Mouse (Mus musculus) frontal cortex, postnatal 25 days (tissue): ENCODE results near the gene Lcorl.

Source experiments
- DNase-seq, 2 experiments: peaks; one replicate each; pipeline ENCODE4 v3.0.0; 2022; ENCODE audit warnings: low spot score in 2 of 2

Lcorl gene

DNA sequence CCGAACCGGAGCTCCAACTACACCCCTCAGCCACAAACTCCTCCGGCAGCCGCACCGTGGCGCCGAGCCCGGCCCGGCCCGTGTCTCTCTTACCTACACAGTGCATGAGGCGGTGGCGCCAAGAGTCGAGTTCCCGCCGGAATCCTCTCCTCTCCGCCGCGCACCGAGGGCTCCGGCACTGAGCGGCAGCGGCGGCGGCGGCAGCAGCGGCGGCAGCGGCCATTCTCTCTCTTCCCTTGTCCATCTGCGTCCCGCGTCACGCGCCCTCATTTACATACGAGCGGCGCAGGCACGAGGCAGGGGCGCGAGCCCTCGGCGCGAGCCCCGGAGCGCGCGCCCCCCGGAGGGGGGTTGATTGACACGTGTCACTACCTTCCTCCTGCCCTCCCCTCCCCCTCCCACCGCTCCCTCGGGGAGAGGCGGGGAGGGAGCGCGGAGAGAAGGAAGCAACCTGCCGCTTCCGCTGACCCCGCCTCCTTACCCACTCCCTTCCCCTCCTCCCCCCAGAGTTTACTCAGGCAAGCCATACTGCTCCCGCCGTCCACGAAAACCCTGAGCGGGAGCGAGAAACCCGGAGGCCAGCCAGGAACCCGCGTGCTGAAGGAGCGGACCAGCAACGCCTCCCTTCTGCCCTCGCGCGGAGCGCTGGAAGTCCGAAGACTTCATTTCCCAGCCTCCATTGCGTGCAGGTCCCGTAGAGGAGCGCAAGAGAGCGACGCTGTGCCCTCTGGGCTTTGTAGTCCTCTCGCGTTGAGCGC lies at the start of gene Lcorl:
Lcorl (minus strand) TSS at position 362 of the 758 bp plus-strand sequence.
- peak; percentile 85 to 89 for DNase-seq

DNA sequence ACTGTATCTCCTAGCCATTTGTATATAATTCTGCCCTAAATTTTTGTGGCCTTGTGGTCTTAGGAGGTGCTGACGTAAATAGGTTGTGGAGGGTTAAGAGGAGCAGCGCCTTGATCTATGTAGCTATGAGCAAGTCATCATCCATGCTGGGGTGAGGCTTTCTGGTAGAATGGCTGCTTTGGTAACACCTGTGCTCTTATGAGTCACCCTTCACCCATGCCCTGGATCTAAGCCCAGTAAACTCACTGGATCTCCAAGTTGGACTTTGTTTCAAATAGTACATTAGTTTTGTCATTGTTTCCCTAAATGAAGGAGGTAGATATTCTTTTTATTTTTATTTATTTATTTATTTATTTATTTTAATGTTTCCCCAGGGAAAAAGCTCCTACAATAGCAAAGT lies 47.3 kb upstream of the Lcorl start:
- no peak for DNase-seq

DNA sequence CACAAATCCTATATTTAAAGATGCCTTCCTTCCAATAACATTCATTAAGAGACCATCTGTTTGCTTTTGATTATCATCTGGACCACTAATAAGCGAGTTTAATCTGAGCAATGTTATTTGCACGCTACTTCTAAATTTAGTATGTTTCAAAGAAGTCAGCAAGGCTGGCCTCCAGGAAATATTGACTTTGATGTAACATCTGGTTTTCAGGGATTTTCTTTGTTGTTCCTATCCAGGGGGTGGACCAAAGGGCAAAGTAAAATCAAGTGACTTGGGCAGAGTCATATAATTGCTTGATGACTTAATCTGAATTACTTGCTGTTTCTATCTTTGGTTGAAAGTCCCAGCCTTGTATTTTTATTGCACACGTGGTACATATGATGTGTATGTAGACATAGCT lies 45.8 kb upstream of the Lcorl start:
- DNase-seq = no peak

DNA sequence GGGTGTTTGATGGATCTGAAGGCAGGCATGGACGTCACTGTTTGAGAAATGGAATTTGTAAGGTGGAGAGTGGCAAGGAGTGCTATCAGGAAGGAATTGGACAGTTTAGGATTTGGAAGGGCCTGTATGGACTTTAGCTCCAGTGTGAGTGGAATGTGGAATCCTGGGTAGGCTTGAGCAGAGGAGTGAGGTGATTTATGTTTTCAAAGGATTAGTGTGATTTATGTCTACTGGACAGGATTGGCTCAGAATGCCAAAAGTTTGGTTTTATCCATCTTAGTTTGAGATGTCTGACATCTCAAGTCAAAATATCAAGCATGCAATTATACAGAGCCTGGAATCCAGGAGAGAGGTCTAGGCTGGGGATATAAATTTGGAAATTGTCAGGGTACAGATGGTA lies 37.9 kb upstream of the Lcorl start:
- DNase-seq = no peak

DNA sequence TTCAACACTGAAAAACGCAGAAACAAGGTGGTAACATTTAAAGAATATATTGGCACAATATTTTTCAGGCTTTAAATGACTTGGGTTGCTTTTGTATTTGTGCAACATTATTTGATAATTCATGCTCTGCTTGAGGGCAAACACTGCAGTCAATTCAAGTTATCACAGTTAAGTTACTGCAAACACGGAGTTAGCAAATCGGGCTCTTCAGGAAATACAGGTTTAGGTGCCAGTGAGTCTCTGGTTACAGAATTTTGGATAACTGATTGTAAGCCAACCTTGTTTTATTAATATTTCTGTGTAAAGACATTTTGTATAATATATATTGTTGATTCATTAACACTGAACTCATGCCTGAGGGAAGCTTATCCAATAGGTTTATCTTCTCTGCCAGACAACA lies 36.3 kb upstream of the Lcorl start:
- no peak for DNase-seq

DNA sequence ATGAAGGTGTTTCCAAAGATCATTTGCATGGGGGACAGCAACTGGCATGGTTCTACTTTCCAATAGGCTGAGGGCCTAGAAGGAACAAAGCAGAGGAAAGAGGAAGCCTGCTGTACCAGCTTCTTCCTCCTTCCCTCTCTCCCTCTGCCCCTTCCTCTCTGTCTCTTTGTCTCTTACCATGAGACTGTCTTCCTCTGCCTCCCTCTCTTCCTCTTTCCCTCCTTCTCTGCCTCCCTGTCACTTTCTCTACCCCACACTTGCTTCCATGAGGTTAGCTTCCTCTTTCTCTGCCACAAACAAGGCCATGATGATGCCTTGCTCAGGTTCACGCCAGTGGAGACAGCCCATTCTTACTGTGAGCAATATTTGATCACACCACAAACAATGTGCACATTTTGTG lies 18.9 kb upstream of the Lcorl start:
- DNase-seq = no peak

DNA sequence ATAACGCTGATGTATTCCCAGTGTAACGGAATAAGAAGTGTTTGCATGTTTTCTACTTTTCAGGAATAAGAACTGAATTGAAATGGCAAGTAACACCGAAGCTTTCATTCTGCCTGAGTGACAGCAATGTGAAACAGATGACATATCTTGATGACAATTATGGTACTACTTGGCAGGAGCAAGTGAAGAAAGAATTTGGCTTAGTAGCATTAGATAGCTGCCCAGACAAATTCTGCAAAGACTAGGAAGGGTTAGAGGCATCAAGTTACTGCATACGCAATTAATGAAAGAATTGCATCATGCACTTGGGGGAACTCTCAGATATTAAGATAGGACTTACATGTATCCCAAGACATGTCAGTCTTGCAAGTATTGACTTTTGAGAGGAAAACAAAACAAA lies 18.1 kb upstream of the Lcorl start:
- no peak for DNase-seq

DNA sequence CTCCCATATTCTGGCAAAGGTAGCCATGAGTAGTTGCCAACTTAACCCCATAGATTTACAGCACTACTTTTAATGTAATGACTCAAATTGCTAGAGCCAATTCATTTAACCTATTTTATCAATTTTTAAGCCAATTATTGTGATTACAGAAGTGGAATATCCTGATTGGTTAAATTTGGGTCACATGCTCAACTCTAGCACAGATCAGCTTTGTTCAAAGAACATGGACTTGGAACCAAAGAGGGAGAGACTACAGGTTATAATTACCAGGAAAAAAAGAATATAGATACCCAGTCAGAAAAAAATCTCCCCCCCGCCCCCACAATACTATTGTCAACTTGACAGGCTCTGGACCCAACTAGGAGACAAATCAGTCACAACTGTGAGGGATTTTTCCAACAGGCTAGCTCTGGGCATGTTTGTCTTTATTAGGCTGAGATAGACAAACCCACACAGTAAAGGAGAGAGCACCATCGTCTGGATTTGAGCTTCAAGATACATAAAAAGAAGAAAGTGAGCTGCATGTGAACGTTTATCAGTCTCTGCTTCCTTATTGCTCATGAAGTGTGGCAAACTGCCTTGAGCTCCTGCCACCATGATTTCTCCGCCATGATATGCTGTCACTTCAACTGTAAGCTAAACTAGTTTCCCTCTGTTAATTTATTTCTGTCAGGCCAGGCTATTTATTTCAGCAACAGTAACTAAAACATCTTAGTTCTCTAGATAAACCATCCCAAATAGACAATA lies 17.0 kb upstream of the Lcorl start:
- DNase-seq = no peak

DNA sequence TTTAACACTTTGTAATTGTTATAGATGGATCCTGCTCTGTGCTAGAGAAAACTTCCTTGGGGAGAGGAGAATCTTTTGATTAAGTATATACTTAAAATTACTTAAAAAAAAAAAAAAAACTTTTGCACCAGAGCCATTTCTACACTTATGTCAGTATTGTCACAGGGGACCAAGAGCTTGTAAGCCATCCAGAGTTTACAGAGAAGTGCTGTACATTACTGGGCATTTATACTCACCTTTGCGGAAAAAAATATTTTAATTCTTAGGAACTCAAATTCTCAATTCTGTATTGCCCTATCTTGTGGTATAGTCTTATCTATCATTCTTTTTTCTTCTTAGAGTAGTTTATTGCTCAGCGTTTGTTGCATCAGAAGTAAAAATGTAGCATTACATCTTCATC lies 953 bp upstream of the Lcorl start:
- no peak for DNase-seq

DNA sequence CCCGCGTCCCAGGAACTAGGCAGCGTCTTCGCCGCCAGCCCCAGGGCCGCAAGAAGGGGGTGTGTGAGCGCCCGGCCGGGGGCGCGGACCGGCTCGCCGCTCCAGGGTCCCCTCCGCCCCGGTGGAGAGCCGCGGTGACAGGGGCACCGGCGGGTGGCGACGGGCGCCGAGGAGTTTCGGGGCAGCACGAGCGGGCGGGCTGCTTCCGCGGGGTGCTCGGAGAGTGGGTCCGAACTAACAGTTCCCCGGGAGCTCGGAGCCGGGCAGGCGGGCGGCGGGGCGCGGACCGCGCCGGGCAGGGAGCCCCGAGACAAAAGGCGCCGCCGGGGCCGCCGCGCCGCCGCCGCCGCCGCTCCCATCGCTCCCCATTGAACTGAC lies 550 bp downstream of the Lcorl start:
- no peak for DNase-seq

DNA sequence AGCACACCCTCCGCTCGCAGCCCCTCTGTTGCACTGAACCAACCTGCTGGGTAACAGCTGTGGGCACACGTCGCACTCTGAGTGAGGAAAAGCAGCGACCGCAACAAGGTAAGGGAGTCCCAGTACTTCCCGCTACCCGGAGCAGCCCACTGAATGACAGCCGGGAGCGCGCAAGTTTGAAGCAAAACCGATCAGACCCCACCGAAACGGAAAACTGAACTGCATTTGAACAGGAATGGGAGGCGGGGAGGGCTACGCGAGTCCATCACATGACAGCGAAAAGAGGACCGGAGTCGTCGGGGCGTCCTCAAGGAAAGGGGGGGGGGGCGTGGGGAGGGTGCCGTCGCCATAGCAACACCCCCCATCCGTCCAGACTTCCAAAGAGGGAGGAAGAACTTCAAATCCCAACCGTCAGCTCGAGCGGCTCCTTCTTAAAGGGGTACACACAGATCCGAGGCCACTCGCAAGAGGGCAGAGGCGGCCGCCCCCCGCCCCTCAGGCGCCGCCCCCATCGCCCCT lies 1.1 kb downstream of the Lcorl start:
- DNase-seq = peak; percentile 27 to 46

DNA sequence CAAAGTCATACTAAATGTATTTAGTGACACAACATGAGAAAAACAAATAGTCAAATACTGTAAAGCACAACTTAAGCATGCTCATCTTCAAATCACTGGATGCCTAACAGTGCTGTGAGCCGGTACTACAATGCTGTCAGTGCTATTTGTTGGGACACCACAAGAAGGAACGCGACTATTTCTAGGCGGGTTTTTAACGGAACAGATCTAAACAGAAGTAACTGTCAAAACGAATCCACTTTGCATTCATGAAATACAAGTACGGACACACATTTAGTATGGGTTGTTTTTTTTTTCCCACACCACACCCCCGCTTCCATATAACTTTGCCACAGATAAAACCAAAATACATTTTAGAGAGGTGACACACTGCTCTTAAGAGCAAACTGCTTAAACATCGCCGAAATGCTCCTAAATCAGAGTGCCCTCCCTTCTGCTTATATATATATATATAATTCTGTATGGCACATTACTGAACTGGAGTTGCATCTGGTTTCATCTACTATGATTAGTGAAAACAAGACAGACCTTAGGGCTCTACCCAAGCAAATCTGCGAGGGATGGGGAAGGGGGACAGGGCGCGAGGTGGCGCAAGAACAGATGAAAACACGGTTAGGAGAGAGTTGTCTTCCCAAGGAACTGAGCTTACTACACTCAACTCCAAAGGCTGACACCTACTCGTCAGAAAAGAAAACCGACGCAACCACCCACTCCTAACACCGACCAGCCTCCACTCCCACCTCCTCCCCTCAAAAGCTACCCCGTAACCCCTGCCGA lies 1.7 kb downstream of the Lcorl start:
- DNase-seq = peak; percentile 22 to 41

DNA sequence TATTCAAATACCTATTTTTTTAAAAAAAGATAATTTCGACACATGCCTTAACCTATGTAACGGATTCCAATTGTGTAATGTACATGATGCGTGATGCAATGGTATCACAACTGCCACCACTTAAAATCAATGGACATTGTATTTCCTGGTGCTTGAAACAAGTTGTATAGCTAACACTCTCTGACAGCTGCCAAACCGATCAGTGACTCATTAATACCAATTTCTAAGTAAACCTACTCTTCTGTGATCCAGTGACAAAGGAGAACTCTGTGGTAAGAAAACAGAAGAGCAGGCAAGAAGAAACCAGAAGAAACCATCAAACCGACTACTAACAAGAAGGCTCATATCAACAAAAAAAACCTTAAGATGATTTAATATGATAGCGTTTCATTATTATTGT lies 12.7 kb downstream of the Lcorl start:
- no peak for DNase-seq

DNA sequence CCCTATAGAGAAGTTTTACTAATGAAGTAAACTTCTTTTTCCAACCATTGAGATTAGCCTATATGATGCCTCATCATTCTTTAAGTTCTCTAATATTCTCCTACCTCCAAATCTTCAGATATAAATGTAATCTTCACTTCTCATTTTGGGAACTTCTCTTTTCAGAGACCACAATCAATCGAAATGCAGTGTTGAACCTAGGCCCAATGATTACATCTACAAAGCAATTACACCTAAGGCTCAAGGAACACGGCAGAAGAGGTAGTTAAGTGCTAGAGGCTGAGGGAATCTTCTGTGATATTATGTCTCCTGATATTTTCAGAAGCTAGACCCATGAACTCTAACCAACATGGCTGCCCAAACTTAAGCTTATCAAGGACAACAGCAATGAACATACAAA lies 22.3 kb downstream of the Lcorl start:
- no peak for DNase-seq

DNA sequence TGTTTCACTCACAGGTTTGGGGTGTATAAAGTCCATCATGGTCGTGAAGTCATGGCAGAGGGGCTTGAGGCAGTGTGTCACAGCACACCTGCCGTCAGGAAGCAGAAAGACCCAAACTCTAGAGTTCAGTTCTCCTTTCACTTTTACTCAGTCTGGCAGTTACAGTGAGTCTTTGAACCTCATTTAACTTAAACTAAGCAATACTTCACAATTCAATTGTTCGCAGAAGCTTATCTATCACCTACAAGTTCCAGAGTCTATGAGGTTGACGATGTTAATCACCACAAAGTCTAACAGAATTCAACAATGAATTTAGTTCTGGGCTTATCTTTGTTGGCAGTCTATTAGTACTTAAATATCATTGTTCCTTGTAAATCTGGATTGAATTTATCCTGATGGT lies 45.9 kb downstream of the Lcorl start:
- no peak for DNase-seq

DNA sequence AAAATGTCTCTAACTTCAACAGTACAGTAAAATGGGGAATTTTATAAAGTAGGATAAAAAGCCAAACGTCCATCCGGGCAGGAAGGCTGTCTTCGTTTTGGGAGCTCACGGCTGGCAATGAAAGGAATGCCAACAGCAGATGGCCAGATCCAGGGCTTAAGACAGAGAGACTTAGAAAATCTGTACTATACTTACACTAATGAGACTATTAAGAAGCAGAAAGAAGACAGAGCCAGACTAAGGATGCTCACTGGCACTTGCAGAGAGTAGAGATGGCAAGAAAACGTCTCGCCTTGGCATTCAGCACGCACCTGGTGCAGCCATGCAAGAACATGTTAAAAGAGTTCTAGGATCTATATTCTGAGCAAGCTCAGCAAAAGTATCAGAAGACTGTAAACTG lies 65.6 kb downstream of the Lcorl start:
- DNase-seq = no peak

DNA sequence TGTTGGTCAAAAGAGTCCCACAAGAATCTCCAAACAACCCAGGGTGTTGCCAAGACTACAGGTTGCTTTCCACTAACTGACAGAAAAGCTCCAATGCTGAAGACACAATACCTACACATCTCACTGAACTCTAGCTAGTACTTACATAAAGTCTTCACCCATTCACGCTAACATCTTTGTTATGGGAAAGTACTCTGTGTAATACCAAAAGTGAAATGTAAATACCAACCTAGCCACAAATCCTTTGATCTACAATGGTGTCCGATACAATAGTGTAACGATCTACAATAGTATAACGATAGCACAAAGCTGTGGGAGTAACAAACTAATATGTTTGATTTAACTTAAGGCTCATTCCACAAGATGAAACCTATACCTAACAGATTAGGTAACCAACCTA lies 67.2 kb downstream of the Lcorl start:
- no peak for DNase-seq

DNA sequence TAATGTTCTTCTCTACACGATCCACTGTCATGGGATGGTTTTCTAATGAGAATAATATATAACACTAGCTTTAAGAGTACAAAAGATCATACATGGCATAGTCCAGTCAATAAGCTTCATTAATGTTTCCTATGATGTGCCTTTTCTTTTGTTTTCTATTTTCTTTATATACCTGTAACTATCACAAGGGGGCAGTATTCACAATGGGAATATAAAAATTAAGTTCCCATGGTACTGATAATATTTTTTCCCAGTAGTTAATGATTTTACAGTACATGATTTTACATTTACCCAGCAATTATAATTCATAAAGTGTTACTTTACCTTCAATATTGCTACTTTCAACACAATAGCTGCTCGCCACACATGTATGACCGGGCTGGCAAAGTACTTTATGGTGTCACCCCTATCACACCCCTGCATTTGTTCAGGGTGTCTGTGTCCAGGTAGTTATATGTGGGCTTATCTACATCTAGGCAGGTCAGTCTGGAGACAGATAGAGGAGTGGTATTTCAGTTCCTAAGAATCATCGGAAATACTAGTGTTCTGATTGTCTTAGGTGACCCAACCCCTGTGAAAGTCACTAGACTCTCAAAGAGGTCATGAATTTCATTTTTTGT lies 99.8 kb downstream of the Lcorl start:
- DNase-seq = no peak

DNA sequence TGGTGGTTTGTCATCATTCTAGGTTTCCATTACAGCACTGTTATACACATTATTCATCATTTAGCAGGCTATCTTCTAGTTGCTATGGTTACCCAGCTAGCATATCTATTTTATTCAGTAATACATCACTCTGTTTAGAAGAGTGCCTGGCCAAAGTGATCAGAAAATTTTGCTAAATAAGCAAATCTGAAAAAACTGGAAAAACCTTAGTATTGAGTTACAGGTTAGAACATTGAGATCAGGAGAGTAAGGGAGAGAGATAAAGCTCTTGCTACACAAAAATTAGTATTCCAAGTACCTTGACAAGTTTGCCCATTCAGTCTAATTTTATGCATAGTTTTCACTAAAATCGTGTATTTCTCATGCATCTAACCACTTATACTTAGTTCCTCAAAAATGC lies 119.5 kb downstream of the Lcorl start:
- DNase-seq = no peak

DNA sequence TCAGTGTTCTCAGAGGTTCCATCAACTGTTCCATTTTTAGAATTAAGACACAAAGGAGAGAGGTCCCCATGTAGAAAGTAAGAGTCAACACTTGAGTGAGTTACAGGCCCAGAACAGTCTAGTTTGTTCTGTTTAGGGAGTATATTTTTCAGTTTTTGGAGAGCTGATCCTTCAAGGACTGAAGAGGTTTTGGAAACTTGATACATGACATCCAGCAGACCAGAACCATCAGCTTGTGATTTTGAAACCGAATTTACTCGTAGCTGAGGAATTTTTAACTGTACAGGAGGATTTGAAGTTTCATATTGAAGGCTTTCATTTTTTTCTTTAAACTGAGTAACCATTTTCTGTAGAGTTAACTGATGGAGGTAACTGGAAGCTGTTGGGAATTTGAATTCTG lies 123.7 kb downstream of the Lcorl start:
- DNase-seq = no peak

DNA sequence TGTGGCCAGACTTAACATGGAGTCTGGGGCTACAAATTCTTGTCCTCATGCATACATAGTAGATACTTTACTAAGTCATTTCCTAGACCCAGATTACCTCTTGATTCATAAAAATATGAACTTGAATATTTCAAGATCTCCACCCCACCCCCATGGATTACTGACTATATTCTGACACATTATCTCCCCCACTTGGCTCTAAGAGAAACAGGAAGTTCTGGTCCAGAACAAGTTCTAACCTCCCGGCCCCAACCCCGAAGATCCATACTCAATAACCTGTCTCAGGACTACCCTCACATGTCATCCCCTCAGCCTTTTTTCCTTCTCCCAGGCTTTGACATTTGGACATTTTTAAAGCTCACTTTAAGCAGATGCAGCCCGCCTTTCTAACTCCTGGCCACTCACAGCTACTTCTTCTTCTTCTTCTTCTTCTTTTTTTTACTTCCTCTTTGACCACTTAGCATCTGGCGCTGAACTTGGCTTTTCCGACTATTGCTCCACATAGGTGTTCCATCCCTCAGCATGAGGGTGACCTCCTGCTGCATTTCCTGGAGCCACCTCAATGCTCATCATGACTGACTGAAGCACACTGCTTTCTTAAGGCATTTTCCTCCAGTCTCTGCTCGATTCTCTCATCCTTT lies 138.4 kb downstream of the Lcorl start:
- DNase-seq = no peak

DNA sequence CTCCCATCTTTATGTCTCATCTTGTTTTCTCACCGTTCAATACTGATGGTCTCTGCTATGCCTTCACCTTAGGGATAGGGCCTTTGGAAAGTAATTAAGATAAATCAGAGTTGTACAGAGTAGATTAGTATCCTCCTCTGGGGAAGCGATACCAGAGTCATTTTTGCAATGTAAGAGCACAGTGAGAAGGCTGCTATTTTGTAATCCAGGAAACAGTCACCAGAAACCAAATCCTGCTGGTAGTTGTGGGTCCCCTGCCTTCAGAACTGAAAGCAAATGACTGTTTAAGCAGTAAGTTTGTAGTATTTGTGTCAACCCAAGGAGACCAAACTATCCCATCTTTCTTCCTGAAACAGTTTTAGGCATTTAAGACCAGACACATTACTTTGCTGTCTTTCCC lies 147.8 kb downstream of the Lcorl start:
- DNase-seq = no peak
